Mouse (Mus musculus) frontal cortex, postnatal 14 days (tissue): Measurements from ENCODE around the gene Nlrp6.

Source experiments
- DNase-seq, 2 experiments: peaks; one replicate each; pipeline ENCODE4 v3.0.0; 2022; ENCODE audit warnings: low spot score in 2 of 2

The Nlrp6 gene

DNA sequence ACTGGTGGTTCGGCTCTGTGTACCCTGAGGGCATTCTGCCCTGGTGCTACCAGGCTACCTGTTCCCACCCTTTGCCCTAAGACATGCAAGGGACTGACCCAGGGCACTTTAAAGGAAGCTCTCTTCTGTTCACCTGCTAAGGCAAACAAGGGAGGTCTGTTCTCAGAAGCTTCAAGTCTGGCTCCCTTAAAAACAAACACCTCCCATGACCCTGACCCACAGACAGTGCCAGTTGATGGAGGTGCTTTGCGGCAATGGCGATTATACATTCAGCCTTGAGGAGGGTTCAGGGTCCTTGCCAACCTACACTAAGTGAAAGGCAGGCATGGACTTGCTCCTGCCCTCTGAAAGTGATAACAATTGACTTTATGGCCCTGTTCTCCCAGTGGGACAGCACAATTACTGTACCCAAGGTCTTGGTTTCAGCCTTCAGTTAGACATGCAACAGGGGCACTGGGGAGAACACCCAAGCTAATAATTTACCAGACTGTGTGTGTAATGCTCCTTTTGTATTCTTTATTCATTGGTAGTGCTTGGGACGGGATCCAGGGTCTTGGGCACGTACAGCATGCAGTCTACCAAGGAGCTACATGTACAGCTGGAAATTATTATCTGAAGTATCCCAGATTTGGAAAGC lies 7.7 kb upstream of the Nlrp6 start:
- DNase-seq: no peak

- no peak for DNase-seq
These were observed 6.5 kb upstream of the Nlrp6 start for GRCm38 (mm10) chr7:140914031-140914690.

DNA sequence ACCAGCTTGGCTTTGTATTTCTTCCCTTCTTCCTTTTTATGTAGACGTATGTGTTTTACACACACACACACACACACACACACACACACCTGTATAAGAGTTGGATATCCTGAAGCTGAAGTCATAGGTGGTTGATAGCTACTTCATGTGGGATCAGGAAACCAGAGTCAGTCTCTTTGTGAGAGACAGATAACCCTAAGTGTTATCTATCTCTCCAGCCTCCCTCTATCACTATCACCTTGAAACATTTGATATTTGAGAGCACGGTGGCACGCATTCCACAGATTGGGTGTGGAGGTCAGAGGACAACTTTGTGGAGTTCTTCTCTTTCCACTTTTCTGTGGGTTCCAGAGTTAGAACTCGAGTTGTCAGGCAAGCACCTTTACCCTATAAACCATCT lies 791 bp upstream of the Nlrp6 start:
- DNase-seq: no peak

GRCm38 (mm10) chr7:140921225-140921975 lies 698 bp downstream of the Nlrp6 start:
- no peak for DNase-seq

- no peak for DNase-seq
These were observed 1.8 kb downstream of the Nlrp6 start for GRCm38 (mm10) chr7:140922398-140923069.

DNA sequence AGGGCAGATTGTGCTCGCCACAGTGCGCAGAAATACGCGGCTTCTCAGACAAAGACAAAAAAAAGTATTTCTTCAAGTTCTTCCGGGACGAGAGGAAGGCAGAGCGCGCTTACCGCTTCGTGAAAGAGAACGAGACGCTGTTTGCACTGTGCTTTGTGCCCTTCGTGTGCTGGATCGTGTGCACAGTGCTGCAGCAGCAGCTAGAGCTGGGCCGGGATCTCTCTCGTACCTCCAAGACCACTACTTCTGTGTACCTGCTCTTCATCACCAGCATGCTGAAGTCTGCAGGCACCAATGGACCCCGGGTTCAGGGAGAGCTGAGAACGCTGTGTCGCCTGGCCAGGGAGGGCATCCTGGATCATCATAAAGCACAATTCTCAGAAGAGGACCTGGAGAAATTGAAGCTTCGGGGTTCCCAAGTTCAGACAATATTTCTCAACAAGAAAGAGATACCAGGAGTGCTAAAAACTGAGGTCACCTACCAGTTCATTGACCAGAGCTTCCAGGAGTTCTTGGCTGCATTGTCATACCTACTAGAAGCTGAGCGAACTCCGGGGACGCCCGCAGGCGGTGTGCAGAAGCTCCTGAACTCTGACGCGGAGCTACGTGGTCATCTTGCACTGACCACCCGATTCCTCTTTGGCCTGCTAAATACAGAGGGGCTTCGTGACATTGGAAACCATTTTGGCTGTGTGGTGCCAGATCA lies 2.5 kb downstream of the Nlrp6 start:
- no peak for DNase-seq

GRCm38 (mm10) chr7:140927181-140927580 lies 6.5 kb downstream of the Nlrp6 start:
- DNase-seq: no peak

DNA sequence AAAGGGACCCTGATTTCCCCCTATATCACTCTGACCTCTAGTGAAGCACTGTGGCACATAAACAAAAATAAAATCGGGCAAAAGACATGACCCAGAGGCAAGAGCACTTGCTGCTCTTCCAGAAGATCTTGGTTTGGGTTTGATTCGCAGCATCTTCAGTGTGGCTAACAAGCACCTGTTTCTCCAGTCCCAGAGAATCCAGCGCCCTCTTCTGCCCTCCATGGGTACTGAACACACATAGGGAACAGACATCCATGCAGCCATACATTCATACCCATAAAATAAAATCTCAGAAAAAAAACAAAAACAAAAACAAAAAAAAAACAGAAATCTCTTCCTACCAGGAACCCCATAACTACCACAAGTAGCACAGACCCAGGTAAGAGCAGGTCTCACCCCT lies 17.7 kb downstream of the Nlrp6 start:
- DNase-seq: no peak

- no peak for DNase-seq
These were observed 18.2 kb downstream of the Nlrp6 start for GRCm38 (mm10) chr7:140938896-140939295.

DNA sequence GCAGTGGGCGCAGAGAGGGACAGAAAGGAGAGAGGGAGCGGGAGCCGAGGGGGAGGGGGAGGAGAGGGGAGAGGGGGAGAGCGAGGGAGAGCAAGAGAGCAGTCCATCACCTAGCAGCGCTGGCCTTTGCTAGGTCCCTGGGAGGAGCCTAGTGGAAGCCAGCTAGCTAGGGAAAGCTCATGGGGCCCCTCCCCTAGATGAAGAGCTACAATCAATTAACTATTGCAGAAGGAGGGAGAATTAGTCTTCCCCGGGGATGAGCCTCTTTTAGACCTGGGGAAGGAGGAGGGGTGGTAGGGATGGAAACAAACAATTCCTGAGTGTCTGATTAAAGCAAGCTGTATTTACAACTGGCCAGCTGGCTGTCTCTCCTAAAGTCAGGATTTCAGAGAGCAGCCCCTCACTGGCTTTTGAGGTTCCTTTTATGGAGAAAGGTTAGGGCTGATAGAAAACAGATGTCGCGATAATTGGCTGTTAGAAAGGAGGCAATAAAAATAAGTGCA lies 19.0 kb downstream of the Nlrp6 start:
- no peak for DNase-seq

GRCm38 (mm10) chr7:140941222-140942051 lies 20.7 kb downstream of the Nlrp6 start, which contains the start of gene Pgghg:
Gene Pgghg (plus strand): TSS chr7:140941391.
- DNase-seq: peak in 1 of 2 experiments; percentile 37

GRCm38 (mm10) chr7:140942341-140942740 lies 21.6 kb downstream of the Nlrp6 start:
- DNase-seq: no peak

DNA sequence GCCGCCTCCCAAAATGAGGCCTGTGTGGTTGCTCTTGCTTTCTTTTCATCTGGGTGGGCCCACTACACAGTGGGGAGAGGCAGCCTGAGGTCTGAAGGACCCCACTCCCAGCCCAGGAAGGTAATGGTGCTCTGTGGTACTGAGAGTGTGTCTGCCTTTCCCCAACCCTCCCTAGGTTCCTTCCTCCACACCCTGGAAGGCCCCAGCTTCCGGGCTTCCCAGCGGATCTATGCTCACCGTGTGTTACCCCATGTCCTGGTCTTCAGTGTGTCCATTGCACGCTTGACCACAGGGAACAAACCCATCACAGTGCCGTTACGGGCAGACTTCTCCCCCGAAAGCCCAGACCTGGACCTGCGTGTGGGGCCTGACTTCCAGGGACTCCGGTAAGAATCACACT lies 22.1 kb downstream of the Nlrp6 start:
- no peak for DNase-seq

DNA sequence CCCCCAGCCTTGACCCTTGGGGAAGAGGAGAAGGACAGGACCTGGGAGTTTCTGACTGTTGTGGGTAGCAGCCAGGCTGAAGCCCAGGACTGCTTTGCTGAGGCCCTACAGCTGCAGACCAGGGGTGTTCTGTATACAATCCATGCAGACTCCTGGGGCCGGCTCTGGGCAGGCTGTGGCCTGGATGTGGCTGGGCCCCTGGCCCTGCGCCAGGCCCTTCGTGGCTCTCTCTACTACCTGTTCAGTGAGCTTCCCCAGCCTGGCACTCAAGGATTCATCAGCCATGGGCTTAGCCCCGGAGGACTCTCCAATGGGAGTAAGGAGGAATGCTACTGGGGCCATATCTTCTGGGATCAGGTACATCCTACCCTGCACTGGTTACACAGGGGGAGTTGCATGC lies 22.7 kb downstream of the Nlrp6 start:
- no peak for DNase-seq

GRCm38 (mm10) chr7:140944236-140944635 lies 23.5 kb downstream of the Nlrp6 start:
- no peak for DNase-seq

- DNase-seq: no peak
These were observed 24.5 kb downstream of the Nlrp6 start for GRCm38 (mm10) chr7:140945247-140945646.

GRCm38 (mm10) chr7:140946311-140946710 lies 25.6 kb downstream of the Nlrp6 start:
- DNase-seq: no peak

- no peak for DNase-seq
These were observed 26.3 kb downstream of the Nlrp6 start for GRCm38 (mm10) chr7:140946980-140947379.

- DNase-seq: no peak
These were observed 27.5 kb downstream of the Nlrp6 start for GRCm38 (mm10) chr7:140948161-140948560.

DNA sequence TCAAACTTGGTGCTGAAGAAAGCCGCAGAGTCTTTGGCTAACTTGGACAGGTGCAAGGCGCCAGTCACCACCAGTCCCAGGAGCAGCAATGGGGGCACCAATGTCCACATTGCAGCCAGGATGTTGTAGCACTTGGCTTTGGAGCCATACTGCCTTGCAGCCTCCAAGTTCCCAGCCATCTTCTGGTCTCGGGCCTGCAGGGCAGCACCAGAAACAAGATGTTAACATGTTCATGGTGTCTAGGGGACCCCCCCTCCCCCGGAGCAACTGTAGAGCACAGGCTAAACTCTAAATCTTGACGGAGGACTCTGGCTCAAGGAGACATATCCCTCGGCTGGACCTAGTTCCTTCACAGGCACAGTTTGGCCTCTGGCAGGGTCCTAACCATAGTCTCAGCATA lies 28.6 kb downstream of the Nlrp6 start:
- DNase-seq: no peak
